Mouse (Mus musculus): Measurements from ENCODE around the gene Vps72.
"Not testable (repeated sequence)": the region's sequence is repeated elsewhere in the genome, so short reads cannot be mapped to it uniquely, and the experiment has no call there.

Vps72 gene

DNA sequence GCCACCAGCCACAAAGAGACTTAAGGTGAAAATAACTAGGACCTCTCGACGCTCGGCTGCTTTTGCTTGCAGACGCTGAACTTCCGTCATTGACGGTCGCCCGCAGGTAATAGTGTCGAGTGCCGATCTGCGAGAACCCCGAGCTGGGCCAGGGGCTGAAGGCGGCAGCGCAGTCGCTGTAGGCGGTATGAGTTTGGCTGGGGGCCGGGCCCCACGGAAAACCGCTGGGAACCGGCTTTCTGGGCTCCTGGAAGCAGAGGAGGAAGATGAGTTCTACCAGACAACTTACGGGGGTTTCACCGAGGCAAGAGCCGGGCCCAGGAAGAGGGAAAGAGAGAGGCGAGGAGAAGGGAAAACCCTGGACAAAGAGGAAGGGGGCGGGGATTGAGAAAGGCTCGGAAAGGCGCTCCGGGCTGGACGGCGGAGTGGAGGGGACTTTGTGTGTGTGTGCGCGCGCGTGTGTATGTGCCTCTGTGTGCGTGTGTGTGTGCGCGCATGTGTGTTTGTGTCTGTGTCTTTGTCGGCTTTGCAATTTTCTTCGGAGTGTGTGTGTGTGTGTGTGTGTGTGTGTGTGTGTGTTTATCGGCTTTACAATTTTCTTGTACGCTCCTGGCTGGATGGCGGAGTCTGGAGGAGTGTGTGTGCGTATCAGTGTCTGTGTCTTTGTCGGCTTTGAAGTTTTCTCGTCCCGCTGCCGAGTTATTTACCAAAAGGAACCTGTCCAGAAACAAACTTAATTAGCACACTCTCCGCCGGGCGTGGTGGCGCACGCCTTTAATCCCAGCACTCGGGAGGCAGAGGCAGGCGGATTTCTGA lies at the start of gene Vps72:
TSS of gene Vps72 (plus strand) at position 112 of the 816 bp plus-strand sequence.
- DNase-seq: peak; percentile 90

DNA sequence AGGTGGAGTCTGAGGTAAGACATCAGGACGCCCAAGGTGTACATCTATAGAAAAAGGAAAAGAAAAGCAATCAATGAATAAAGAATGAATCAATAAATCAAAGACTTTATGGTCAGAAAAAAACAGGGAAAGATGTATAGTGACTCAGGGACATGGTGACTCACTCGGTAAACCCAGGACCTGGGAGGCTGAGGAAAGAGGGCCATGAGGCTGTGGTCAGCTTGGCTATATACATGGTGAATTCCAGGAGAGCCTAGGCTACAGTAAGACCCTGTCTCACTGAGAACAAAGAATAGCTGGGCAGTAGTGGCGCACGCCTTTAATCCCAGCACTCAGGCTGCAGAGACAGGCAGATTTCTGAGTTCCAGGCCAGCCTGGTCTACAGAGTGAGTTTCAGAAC lies 47.1 kb upstream of the Vps72 start:
- no peak for DNase-seq

DNA sequence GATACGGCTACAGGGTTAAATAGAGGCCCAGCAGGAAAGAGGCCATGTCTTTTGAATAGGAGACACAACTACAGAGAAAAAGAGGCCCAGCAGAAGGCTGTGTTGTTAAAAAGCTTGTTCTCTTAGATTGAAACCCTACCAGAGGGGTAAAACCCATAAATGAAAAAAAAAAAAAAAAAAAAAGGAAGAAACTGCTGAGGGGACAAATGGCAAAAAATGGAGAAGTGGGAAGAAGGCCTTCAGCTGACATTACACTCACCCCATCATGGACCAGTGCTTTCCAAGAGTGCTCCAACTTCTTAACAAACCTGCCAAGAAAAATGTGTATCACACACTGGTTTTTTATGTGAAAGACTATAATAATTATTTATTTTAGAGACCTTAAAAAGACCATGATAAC lies 45.3 kb upstream of the Vps72 start:
- no peak for DNase-seq

GRCm38 (mm10) chr3:95066095-95066494 lies 44.7 kb upstream of the Vps72 start:
- DNase-seq: no peak

DNA sequence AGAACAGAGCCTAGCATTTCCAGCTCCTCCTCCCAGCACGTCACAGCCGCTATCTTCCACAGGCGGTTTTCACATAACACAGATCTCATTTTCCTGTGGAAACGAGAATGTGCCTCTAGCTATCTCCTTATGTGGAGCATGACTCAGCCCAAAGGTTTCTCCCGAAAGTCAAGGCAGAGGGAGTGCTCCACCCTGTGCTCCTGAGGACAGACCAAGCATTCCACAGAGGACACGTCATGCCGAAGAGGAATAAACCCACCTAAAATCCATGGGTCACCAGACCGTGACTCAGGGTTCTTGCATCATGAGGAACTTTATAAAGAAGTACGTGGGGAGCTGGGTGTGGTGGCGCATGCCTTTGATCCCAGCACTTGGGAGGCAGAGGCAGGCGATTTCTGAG lies 44.3 kb upstream of the Vps72 start:
- DNase-seq: no peak

DNA sequence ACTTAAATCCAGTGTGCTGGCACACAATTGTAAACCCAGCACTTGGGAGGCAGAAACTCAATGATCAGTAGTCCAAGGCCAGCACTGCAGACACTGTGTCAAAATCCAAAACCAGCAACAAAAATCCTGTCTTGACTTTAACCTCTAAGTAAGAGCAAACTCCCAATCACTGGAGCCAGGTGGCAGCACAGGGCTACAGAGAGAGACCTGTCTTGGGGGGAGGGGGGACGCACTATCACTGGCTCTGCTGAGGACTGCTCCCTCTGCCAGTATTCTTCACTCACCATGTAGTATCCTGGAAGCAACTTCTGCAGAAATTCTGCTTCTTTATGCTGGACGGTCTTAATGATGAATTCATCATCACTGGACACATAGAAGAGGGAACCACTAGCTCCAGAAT lies 39.2 kb upstream of the Vps72 start:
- peak; percentile 8 for DNase-seq

- DNase-seq: no peak
Measured at GRCm38 (mm10) chr3:95088071-95088470, 22.8 kb upstream of the Vps72 start.

DNA sequence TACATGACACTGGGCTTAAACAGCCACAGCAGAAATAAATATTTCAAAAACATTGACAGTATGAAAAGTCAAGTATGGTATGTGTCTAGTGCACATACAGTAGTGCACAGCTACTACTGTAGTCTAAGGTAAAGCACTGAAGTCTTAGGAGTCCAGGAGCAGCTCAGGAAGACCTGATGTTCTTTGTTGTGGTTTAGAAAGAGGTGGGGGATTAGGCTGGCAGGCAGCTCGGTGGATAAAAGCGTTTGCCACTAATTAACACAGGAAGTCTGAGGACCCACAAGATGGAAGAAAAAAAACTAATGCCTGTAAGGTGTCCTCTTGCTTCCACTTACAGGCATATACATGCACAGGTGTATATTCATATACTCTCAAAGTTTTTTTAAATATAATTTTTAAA lies 10.0 kb upstream of the Vps72 start:
- no peak for DNase-seq

DNA sequence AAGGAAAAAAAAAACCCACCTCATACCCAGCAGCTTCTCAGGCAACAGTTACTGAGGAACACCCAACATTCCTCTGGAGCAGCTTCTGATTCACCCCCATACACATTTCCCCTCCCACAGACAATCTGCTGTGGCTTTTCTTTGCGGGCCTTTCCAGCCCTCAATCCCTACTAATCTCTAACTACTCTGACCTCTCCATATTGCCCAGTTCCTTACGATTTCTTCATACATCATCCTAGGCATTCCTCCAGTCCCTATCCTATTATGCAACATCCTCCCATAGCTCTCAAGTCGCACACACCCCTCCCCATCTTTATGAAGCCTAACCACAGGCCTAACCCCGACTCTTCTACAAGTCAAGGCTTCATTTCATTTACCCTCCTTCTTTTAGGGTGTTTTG lies 5.7 kb upstream of the Vps72 start:
- DNase-seq: no peak

DNA sequence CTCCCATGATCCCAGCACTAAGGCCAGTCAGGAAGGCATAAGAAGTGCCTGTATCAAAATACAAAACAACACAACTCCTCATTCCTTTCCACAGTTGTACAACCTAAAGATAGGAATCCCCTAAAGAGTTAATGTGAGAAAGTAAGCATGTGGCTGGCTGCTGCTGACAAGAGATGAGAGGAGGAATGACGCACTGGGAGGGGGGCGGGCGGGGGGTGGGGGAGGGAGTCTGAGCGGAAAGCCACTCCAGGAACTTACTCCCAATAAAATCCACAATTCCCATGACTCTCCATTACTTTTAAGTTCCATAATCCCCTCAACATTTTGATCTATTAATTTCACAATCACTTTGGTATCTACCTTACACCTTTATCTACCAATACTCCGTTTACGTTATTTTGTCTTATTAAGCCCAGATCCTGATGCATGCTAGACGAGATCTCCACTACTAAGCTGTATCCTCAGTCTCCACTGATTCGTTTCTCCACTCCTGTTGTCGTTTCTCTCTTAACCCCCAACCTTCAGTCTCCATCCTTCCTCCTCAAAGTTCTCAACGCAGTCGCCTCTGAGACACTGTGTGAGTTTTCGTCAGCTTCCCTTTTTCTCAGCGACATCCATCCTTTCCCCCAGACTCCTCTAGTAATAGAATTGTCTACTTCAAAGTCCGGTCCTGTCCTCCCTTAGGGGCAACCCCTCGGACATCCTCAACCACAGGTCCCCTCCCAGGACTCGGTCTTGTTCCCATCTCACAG lies 5.1 kb upstream of the Vps72 start:
- no peak for DNase-seq

DNA sequence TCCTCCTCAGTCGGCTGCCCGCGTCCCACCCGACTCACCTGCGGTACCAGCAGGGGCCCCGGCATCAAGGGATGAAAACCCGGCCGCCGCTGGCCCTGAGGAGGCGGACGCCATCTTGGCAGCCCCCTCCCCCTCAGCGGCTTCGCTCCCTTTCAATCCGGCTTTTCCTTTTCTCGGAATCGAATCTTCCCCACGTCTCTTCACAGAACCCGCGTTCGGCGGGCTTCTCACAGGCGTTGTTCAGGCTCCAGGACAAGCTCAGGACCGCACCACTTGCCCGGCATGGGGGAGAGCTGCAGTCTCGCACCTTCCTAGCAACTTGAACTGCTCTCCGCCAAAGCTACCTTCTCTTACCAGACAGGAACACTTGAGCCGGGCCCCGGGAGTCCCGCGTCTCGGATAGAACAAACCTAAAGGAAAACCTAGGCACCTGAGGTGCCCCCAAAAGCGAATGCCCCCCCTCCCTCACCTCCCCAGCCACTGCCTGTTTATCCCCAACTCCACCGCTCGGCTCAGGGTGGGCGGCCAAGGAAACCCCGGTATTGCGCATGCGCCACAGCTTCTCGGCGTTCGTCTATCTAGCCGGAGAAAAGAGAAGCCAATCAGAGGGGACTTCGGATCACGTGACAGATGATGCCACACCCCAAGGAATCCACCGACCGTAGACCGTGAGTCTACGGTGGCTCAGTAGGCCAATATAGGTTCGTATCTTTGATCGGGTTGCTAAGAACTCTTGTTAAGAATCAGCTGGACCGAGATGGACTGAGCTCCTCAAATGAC lies 4.3 kb upstream of the Vps72 start, which contains the start of gene Pip5k1a:
TSS of gene Pip5k1a (minus strand) at position 593 of the 780 bp plus-strand sequence.
- peak; percentile 95 for DNase-seq

GRCm38 (mm10) chr3:95107308-95107707 lies 3.5 kb upstream of the Vps72 start:
- DNase-seq: not testable (repeated sequence)

DNA sequence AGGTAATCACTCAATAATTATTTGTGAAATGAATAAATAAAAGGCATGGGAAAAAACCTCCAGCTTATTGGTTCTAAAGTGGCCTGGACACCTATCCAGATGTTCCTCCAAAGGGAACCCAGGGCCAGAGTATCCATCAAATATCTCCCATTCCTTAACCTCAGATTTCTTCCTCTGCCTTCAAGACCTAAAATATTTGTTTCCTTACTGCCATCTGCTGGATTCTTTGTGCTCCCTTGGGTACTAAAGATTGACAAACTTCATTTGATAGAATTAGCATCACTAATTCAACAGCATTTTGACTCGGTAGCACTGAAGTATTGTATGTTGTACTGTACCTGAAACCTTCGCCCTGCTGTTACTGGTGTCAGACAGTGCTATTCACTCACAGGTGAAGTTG lies 2.9 kb upstream of the Vps72 start:
- DNase-seq: no peak

GRCm38 (mm10) chr3:95112760-95113159 lies 1.9 kb downstream of the Vps72 start:
- DNase-seq: no peak

DNA sequence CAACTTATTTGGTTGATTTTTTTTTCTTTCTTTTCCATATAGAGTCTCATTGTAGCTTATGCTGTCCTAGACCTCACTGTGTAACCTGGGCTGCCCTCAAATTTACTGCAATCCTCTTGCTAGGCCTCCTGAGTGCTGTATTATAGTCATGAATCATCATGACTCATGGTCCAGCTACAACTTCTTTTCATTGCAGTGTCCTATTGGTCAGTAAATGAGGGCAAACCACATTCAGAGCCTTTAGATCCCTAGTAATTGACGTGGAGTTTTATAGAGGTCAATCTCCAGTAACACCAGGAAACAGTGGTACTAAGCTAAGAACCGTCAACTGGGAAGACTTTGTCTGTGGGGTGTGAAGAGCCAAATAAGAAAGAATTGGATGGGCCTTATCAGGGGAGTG lies 6.9 kb downstream of the Vps72 start:
- no peak for DNase-seq

DNA sequence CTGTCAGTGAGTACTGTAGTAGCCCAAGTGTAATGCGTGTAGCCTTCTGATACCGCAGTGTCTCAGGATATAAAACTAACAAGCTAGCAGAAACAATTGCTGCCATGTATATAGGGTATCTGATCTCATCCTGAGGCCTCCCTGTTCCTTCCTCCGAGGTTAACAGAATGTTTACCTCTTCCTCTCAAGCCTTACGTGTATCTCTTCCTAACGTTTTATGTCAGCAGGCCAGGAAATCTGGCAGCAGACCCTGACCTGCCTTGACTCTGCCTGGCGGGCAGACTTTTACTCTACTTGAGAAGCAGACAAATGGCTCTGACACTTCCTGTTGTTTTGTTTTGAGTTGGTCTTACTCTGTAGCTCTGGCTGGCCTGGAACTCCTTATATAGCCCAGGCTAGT lies 10.8 kb downstream of the Vps72 start:
- DNase-seq: no peak

DNA sequence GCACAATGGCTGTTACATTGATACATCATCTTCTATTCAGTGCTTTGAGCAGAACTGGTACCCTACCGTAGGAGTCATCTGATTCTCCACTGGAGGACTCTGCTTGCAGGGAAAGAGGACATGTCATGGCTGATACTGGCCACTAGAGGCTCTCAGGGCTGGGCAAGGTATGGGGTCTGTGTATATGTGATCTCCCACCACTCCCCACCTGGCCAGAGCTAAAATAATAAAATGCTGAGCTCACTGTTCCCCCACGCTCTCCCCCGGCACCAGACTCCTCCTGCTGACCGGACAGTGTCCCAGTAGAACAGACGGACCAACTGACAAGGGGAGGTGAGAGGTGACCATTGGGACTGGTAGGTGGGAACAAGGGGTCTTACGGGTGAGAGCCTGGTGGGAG lies 13.4 kb downstream of the Vps72 start, which contains the start of gene Tmod4:
TSS of gene Tmod4 (plus strand) at position 231 of the 400 bp plus-strand sequence.
- DNase-seq: peak; percentile 34

GRCm38 (mm10) chr3:95124972-95125371 lies 14.2 kb downstream of the Vps72 start:
- DNase-seq: no peak

DNA sequence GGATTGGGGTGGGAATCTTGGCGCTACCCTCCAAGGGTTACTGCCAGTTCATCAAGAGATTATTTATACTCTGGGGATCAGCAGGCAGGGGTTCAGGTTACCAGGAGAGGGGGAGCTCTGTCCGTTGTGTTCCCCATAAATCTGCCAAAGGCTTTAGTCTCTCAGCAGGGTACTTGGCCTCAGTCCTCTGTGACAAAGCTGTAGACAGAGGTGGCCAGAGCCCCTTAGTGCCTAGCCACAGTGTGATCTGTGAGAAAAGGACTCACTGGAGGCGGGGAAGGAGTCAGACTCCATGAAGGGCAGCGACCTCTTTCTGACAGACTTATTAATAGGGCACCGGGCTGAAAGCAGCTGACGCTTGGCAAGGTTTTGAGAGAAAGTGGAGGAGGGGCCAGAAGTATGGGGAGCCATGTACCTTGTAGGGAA lies 18.4 kb downstream of the Vps72 start:
- DNase-seq: no peak

GRCm38 (mm10) chr3:95130081-95130480 lies 19.3 kb downstream of the Vps72 start:
- no peak for DNase-seq

GRCm38 (mm10) chr3:95132389-95132788 lies 21.6 kb downstream of the Vps72 start:
- not testable (repeated sequence) for DNase-seq

GRCm38 (mm10) chr3:95133176-95133575 lies 22.4 kb downstream of the Vps72 start:
- DNase-seq: no peak

GRCm38 (mm10) chr3:95133680-95134101 lies 22.9 kb downstream of the Vps72 start, which contains the start of the genes Scnm1 and Lysmd1:
Gene Scnm1, minus strand, starts transcription at chr3:95134011.
Gene Lysmd1, plus strand, starts transcription at chr3:95134088.
- peak; percentile 89 for DNase-seq

Measured in thymus, postnatal 25 days (tissue).